Mouse (Mus musculus) heart, postnatal 4 days (tissue): ENCODE results near the gene Ltb. TPM values are rescaled to one million over a fixed set of nuclear protein-coding genes. Genes with fewer than 3 reads are reported as not detected.
A peak's percentile ranks its signal among the peaks of the same experiment; 100 is the strongest.
"Not testable (repeated sequence)": the region's sequence is repeated elsewhere in the genome, so short reads cannot be mapped to it uniquely, and the experiment has no call there.

Source experiments
- DNase-seq: peaks from one replicate; pipeline ENCODE4 v3.0.0; 2021
- total RNA-seq, 2 experiments: library from RNA; stranded (reverse); gene quantifications; 2 replicates each; pipeline ENCODE4 v1.2.3; 2021

The Ltb gene
- total RNA-seq, 2 experiments from 2014 or later = 0.81 to 1.0 TPM

DNA sequence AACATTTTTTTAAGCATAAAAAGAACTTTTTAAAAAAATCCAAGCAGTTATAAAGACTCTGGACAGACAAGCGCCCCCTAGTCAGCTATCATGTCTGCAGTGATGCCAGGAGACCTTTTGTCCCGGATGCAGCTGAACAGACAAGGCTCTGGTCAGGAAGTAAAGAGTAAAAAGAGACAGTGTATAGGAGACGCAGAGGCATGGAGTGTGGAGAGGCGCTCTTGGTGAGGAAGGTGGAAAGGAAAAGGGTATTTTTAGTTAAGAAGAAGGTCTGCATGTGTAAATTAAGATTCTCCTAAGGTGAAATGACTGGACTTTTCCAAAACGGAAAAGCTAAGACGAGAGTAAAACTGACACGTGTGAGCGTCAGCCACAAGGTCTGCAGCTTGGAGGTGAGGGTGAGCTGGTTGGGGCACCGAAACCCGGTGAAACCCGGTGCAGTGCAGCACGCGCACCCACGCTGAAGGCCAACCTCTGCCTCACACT is 32.4 kb downstream of the Ltb start:
- no peak for DNase-seq

DNA sequence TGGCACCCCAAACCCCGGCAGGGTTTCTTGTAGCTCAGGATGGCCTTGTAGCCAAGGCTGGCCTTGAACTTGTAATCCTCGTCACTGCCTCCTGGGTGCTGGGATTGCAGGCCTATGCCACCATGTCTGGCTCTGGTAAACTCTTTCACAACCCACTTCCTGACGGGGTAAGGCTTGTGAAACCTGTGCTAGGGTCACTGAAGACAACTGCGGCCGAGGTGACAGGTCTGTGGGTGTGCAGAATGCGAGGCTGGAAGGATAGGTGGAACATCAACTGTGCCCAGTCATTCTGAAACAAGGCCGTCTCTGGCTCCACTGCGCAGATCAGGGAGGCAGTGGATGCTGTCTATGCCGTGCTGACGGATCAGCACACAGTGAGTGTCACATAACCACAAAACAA is 36.8 kb downstream of the Ltb start:
- DNase-seq = no peak

DNA sequence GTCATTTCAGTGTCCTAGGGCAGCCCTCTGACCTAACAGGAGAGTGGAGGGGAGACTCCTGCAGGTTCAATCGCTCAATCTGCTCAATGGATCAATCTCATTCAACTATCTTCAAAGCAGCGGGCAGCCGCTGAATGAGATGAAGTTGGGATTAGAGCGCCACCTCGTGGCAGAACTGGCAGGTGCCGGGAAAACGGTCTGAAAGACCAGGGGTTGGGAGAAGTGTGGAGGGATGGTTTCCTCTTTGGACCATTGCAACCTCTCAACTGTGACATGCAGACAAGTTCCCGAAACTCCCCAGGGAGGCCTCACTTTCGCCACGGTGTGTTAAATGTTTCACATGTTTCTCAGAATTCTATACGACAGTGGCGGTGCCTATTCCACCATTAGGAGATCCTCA is 37.8 kb downstream of the Ltb start:
- peak; percentile 92 for DNase-seq

DNA sequence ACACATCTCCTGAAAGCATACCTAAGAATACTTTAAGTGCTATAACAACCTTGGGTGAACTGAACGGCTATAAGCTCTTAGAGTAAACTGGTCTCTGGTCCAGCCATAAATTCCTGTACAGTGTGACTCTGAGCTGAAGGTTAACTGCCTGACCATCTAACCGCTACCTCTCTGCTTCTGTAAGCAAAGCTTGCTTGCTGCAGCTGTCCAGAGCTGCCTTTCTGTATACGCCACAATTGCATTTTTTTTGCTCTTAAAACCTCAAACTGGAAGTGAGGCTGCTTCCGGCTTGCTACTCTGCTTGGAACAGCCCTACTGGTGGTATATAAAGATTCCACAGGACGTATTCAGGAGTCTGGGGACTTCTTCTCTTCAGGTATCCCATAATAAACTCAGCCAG is 38.4 kb downstream of the Ltb start:
- DNase-seq = no peak

DNA sequence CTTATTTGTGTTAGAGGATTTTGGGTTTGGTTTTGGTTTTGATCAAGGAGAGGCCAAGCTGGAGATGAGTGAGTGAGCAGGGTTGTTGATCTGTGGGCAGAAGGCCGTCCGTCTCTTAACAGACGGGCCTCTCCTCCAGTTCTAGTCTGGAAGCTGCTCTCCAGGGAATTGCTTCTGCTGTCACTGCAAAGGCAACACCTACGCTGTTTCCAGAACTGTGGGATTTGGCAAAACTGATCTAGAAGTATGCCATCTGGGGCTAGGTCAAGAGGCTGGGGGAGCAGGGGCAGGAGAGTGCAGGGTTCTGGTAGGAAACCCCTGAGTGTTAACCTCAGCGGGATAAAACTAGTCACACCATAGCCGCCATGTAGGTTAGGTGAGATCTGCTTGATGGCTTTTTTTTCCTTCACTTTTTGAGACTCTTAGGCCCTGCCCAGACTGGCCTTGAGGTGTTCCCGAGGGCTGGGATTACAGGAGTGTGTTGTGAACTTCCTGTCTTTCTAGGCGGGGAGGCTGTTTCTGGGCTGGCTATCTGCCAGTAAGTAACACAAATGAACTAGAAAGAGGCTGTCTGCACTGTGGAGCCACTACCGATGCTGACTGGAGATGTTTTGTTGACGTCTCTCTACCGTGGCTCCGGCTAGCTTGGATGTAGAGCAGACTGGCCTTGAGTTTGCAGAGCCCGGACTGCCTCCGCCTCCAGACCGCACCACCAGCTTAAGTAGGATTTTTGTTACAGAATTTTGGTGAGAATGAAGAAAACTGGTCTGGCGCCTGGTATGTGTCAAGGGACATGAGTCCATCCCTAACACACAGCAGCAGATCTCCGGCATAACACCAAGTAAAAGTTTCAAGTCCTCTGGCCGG is 39.1 kb downstream of the Ltb start, which contains the start of gene Atp6v1g2:
Atp6v1g2 (plus strand) TSS at position 547 of the 867 bp plus-strand sequence.
- no peak for DNase-seq

DNA sequence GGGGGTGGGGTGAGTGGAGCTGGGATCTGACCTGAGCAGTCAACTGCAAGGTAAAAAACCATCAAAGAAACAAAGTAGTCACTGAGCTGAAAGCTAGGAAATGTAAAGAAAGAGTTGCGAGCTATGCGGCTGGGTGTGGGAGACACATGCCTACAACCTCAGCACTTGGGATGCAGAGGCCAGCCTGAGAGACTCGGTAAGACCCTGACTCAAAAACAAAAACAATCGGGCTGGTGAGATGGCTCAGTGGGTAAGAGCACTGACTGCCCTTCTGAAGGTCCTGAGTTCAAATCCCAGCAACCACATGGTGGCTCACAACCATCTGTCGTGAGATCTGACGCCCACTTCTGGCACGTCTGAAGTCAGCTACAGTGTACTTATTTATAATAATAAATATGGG is 39.9 kb downstream of the Ltb start:
- DNase-seq = not testable (repeated sequence)

DNA sequence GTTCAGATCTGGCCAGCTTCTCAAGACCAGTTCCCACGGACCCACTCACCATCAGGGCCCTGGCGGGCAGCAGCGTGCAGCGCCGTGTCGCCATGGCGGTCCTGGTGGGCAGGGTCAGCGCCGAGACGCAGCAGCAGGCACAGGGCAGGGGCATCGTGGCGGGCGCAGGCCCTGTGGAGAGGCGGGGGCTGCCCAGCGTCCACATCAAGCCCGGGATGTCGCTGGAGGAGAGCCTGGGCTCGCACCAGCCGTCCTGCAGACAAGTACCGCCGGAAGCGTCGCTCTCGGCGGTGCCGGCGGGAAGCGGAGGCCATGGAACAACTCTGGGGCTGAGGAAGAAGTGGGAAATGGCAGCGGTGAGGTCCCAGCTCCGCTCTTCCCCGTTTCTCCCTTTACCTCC is 40.7 kb downstream of the Ltb start:
- DNase-seq = peak; percentile 53

DNA sequence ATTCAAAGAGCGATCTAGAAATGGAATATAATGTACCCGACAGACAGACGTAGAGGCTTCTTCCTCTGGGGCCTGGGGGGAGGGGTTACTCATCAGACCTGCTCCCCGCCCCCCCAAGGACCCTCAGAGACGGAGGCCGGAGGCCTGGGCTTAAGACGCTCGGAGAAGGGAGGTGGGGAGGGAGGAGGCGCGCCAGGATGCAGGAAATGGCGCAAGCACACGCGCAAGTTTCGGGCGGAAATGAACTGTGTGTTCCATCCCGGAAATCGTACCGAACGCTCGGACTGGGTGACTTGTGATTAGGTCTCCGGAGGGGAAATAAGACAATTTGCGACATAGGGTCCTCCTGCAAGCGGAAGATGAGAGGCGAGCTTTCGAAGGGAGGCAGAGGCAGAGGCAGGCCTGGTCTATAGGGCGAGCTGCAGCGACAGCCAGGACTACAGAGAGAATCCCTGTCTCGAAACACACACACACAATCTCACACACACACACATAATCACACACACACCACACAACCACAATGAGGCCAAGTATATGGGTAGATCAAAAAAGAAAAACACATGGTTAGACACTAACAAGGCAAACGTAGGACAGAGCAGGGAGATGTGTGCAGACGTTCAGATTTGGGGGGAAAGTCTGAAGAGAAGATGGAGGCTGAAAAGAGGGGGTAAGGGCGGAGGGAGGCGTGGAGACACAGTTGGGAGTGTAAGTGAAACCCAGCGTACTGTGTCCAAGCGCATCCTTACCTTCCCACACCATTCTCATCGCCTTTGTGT is 41.6 kb downstream of the Ltb start, which contains the start of gene Nfkbil1:
Nfkbil1 (minus strand) TSS at position 179 of the 776 bp plus-strand sequence.
- DNase-seq = peak; percentile 90

DNA sequence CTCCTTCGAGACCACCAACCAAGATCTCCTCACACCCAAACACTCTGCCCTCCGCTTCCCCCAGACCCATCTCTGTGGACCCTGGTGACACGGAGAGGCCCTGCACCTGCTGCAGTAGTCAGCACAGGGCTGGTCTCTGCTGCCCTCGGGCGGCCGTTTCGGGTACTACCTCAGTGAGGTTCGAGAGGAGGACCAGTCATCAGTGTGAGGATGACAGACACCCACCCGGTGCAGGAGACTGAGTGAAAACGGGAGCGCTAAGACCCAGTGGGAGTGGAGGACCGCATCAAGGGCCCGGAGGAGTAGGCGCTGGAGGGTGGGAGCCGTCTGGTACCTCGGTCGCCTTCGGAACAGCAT is 42.1 kb downstream of the Ltb start:
- peak; percentile 99 for DNase-seq

- no peak for DNase-seq
These were observed 42.8 kb downstream of the Ltb start for GRCm38 (mm10) chr17:35236996-35237395.

GRCm38 (mm10) chr17:35237504-35237903 is 43.3 kb downstream of the Ltb start:
- DNase-seq = no peak

GRCm38 (mm10) chr17:35239700-35240099 is 45.5 kb downstream of the Ltb start:
- DNase-seq = no peak

- no peak for DNase-seq
These were observed 46.4 kb downstream of the Ltb start for GRCm38 (mm10) chr17:35240384-35241304.

DNA sequence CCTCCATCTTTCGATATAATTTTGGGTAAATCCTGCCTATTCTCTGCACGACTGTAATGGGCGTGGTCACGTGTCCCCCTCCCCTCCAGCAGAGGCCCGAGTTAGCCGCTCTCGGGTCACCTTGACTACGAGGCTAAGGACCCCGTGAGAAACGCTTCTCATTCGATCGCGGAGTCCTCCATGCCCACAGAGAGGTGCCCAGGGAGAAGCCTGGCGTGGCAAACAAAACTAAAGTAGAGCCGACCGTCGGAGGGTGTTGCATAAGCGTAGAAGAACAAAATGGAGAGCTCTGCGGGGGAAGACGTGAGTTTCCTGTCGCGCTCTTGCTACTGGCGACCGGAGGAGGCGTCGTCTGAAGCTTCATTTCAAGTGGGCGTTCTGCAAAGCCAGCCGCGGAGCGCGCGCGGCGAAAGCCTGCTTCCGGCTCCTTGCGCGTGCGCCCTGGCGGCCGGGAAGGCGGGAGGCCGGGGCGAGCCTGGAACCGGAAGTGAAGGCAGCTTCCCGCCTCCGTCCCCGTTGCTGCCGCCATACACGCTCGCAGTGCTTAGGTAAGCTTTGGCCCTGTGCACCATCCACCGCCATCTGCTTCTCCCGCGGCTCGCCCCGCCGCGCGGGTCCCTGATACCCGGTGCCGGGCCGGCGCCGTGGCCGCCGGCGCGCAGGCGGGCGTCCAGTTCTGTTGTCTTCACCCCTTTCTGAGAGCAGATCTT is 47.2 kb downstream of the Ltb start, which contains the start of gene Ddx39b:
Ddx39b (plus strand) TSS at position 442 of the 710 bp plus-strand sequence.
- DNase-seq = peak; percentile 97

GRCm38 (mm10) chr17:35242015-35242941 is 48.0 kb downstream of the Ltb start:
- DNase-seq = peak; percentile 76

GRCm38 (mm10) chr17:35243086-35243485 is 48.8 kb downstream of the Ltb start:
- peak; percentile 72 for DNase-seq

GRCm38 (mm10) chr17:35244999-35245398 is 50.8 kb downstream of the Ltb start:
- DNase-seq = no peak
